Mouse (Mus musculus) retina, embryonic 14.5 days (tissue): ENCODE measurements around the gene Olfr1178.

Experiments used
- DNase-seq: peaks from one replicate; pipeline ENCODE4 v3.0.0-alpha.2; 2015; ENCODE audit warnings: low spot score

Gene Olfr1178

DNA sequence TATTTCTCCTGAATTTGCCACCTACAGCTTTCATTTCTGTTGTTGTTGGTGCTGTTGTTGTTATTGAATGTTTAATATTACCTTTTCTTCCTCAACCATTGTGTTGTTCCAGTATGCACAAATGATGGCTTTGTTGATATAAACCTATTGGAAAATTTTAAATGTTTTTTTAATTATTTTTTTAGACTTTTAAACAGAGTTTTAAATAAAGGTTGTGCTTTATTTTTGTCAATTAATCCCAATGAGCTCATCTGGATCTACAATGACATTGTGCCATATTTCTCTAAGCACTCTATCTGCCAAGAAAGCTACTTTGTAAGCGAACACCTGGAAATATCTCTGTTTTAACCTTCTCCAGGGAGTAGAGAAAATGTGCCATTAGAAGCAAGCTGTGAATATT lies at the start of gene Olfr1178:
TSS of gene Olfr1178 (plus strand) at position 301 of the 400 bp plus-strand sequence.
- no peak for DNase-seq

GRCm38 (mm10) chr2:88346392-88346791 lies 40.5 kb upstream of the Olfr1178 start, which contains the start of gene Olfr1177-ps:
Gene Olfr1177-ps, minus strand, starts transcription at chr2:88346492.
- no peak for DNase-seq

DNA sequence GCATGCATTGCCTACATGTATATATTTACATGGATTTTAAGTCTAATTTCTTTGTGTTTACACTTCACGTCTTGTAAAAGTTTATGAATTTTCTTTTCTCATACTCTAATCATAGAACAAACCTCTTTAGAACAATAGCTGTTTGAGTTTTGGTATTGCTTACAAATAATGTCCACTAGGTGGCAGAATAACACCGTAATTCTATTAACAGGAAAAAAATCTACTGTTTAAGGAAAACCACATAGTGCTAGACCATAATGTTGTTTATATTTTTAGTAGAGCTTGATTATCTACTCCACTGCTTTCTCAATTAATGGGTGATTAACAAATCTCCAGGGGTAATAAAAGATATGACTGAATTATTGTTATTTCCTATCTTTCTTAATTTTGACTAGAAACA lies 30.6 kb upstream of the Olfr1178 start:
- peak; percentile 80 for DNase-seq

DNA sequence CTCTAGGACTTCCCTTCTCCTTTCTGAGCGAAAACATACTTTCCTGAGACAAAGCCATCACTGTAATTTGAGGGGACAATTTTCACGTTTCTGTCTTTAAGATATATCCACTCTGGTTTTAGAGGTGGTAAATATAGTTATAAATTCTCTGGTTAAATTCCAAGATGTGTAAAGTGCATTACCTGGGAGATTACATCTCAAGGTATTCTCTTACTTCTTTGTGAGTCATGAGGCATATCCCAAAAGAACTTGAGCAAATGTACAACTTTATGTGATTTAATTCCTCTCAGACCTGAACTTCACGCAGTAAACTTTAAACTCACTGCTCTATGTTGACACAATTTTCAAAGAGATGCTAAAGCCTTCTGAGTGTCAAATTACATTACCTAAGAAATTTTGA lies 19.5 kb downstream of the Olfr1178 start, which contains the start of gene Olfr1179:
TSS of gene Olfr1179 (minus strand) at position 101 of the 400 bp plus-strand sequence.
- no peak for DNase-seq

DNA sequence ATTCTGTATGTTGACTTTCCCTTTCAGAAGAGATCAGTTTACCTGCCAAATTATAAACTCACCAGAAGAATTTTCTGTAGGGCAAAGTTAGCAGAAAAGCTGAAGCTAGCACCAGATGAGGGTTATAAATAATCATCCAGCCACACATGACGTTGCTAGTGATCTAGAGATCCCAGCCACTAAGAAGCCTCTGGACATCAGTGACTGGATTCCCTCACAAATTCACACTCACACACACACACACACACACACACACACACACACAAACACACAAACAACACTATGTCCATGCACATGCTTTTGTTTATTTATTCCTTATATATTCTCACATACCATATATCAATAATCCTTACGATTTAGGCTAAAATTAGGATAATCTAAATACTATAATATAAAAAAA lies 32.2 kb downstream of the Olfr1178 start, which contains the start of gene Olfr1180:
TSS of gene Olfr1180 (minus strand) at position 101 of the 400 bp plus-strand sequence.
- DNase-seq, result no peak

- DNase-seq, result no peak
These were observed 39.2 kb downstream of the Olfr1178 start, which contains the start of gene Olfr1181 for GRCm38 (mm10) chr2:88426071-88426470. Gene Olfr1181, minus strand, starts transcription at chr2:88426171.

DNA sequence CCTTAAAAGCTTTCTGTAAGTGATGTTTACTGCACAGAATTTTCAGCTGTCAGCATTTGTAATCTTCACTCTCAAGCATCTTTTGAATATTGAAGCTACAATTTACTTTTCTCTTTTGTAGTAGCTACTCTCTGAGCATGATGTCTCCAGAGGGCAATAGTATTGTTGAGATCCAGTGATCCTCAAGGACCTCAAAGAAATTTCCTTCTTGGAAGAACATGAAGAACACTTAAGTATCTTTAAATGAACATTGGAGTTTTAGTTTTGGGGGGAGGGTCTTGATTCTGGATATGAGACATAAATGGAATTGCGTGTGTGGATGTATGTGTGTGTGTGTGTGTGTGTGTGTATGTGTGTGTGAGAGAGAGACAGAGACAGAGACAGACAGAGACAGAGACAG lies 62.2 kb downstream of the Olfr1178 start, which contains the start of gene Gm13757:
TSS of gene Gm13757 (minus strand) at position 101 of the 400 bp plus-strand sequence.
- no peak for DNase-seq
